Mouse (Mus musculus) erythroblast, adult 5-6 weeks (primary cell): ENCODE measurements around the gene Kpna6. TPM values are rescaled to one million over a fixed set of nuclear protein-coding genes. Genes with fewer than 3 reads are reported as not detected.
"Not testable (repeated sequence)": the region's sequence is repeated elsewhere in the genome, so short reads cannot be mapped to it uniquely, and the experiment has no call there.

Source experiments
- ATAC-seq: replicated peaks from 2 replicates; pipeline ENCODE4 v1.8.0; 2016; ENCODE audit warnings: moderate number of reproducible peaks, mild to moderate bottlenecking, moderate TSS enrichment, inconsistent platforms; ENCODE audit not compliant: poor library complexity, low FRiP score, severe bottlenecking
- total RNA-seq, 2 experiments: library from RNA; stranded (forward) in 1 of 2; stranded (reverse) in 1 of 2; fragments of 150-400 nt in 1 of 2; fragments of 200-764, 138-1000 nt in 1 of 2; gene quantifications; 2 replicates each; pipeline versions ENCODE4 v1.2.3 to v1.2.4; 2015 to 2017; ENCODE audit warnings: low replicate concordance in 2 of 2

The Kpna6 gene
- total RNA-seq (2015; ENCODE audit: low replicate concordance): 7.9 and 11.9 TPM in 2 replicates
- 7.6 and 10.3 TPM in 2 replicates for total RNA-seq (2017; ENCODE audit: low replicate concordance)

GRCm38 (mm10) chr4:129672083-129672877 is at the start of gene Kpna6:
TSS of gene Kpna6 (minus strand) at chr4:129672767.
- peak; percentile 86 for ATAC-seq

GRCm38 (mm10) chr4:129716310-129716709 is 43.7 kb upstream of the Kpna6 start:
- no peak for ATAC-seq

GRCm38 (mm10) chr4:129709486-129710129 is 37.0 kb upstream of the Kpna6 start:
- no peak for ATAC-seq

- ATAC-seq: no peak
These were observed 34.2 kb upstream of the Kpna6 start for GRCm38 (mm10) chr4:129706750-129707149.

- ATAC-seq: no peak
These were observed 29.9 kb upstream of the Kpna6 start for GRCm38 (mm10) chr4:129702454-129702853.

- ATAC-seq: peak; percentile 87
These were observed 29.2 kb upstream of the Kpna6 start for GRCm38 (mm10) chr4:129701503-129702377.

GRCm38 (mm10) chr4:129700661-129701060 is 28.1 kb upstream of the Kpna6 start:
- ATAC-seq: not testable (repeated sequence)

GRCm38 (mm10) chr4:129700216-129700615 is 27.6 kb upstream of the Kpna6 start:
- no peak for ATAC-seq

GRCm38 (mm10) chr4:129697191-129697590 is 24.6 kb upstream of the Kpna6 start:
- ATAC-seq: no peak

GRCm38 (mm10) chr4:129696158-129696985 is 23.8 kb upstream of the Kpna6 start, which contains the start of gene Tmem39b:
TSS of gene Tmem39b (minus strand) at chr4:129696838.
- ATAC-seq: peak; percentile 83

- no peak for ATAC-seq
These were observed 23.2 kb upstream of the Kpna6 start for GRCm38 (mm10) chr4:129695815-129696157.

- ATAC-seq: no peak
These were observed 12.0 kb upstream of the Kpna6 start for GRCm38 (mm10) chr4:129684531-129684930.

GRCm38 (mm10) chr4:129683901-129684493 is 11.4 kb upstream of the Kpna6 start:
- no peak for ATAC-seq

- no peak for ATAC-seq
These were observed 9.3 kb upstream of the Kpna6 start for GRCm38 (mm10) chr4:129681837-129682236.

- no peak; the same call in 1 of the 2 replicates for ATAC-seq
These were observed 397 bp upstream of the Kpna6 start for GRCm38 (mm10) chr4:129672878-129673449.

- ATAC-seq: peak; percentile 83
These were observed 980 bp downstream of the Kpna6 start for GRCm38 (mm10) chr4:129671491-129672082.

- ATAC-seq: no peak
These were observed 10.2 kb downstream of the Kpna6 start for GRCm38 (mm10) chr4:129662255-129662813.

- ATAC-seq: no peak
These were observed 11.0 kb downstream of the Kpna6 start for GRCm38 (mm10) chr4:129661584-129661983.
